Mouse (Mus musculus): ENCODE measurements at regions not wholly inside any gene's neighbourhood (a gene's known extent, or its start where the extent isn't known, plus 50 kb on each side); places are given as distances from the start of the nearest gene placed in this dataset.

GRCm38 (mm10) chr2:106547117-106547516, 146.0 kb upstream of the Mpped2 start:
- peak; percentile 17 for DNase-seq

GRCm38 (mm10) chr2:106553666-106554065, 139.4 kb upstream of the Mpped2 start:
- DNase-seq: no peak

GRCm38 (mm10) chr2:106561571-106562090, 131.4 kb upstream of the Mpped2 start:
- no peak for DNase-seq

- DNase-seq: no peak
Measured at GRCm38 (mm10) chr2:106570226-106570625, 122.8 kb upstream of the Mpped2 start.

GRCm38 (mm10) chr2:106571346-106571745, 121.7 kb upstream of the Mpped2 start:
- DNase-seq: no peak

GRCm38 (mm10) chr2:106571913-106572312, 121.2 kb upstream of the Mpped2 start:
- no peak for DNase-seq

- no peak for DNase-seq
Measured at GRCm38 (mm10) chr2:106576746-106577323, 116.2 kb upstream of the Mpped2 start.

- DNase-seq: no peak
Measured at GRCm38 (mm10) chr2:106578062-106578461, 115.0 kb upstream of the Mpped2 start.

- no peak for DNase-seq
Measured at GRCm38 (mm10) chr2:106580663-106581062, 112.4 kb upstream of the Mpped2 start.

- no peak for DNase-seq
Measured at GRCm38 (mm10) chr2:106621251-106621650, 71.8 kb upstream of the Mpped2 start.

- DNase-seq: no peak
Measured at GRCm38 (mm10) chr2:106622326-106622725, 70.7 kb upstream of the Mpped2 start.

- no peak for DNase-seq
Measured at GRCm38 (mm10) chr2:106623680-106624079, 69.4 kb upstream of the Mpped2 start.

GRCm38 (mm10) chr2:106631986-106632385, 61.1 kb upstream of the Mpped2 start:
- no peak for DNase-seq

Data from cerebellum, adult 11-12 months (tissue).